Mouse (Mus musculus): Measurements from ENCODE around the gene Zc3h15. TPM values are rescaled to one million over a fixed set of nuclear protein-coding genes. Genes with fewer than 3 reads are reported as not detected.

Zc3h15 gene
- polyA plus RNA-seq, 1 experiment = 41.9 TPM

- H3K4me1 ChIP-seq (ENCODE audit: control insufficient read depth) = no peaks in the 10 kb centered on the region
- no peak for TF ChIP-seq TAL1 (IDR thresholded peaks at IDR 0.05; ENCODE audit: low read length)
- TF ChIP-seq GATA1 (IDR thresholded peaks at IDR 0.05; ENCODE audit: low read length) = no peak
- H3K27me3 ChIP-seq (ENCODE audit: control insufficient read depth) = no peaks in the 10 kb centered on the region
- no peak overlapping the region for H3K4me3 ChIP-seq (replicated peaks)
- H3K9me3 ChIP-seq (ENCODE audit: control insufficient read depth, low read length) = no peaks in the 10 kb centered on the region
- H3K36me3 ChIP-seq (ENCODE audit: control insufficient read depth) = no peaks in the 10 kb centered on the region
These were observed 38.0 kb downstream of the Zc3h15 start for GRCm38 (mm10) chr2:83682282-83682681.

GRCm38 (mm10) chr2:83683731-83684519, 39.7 kb downstream of the Zc3h15 start:
- H3K9me3 ChIP-seq (ENCODE audit: control insufficient read depth, low read length) = no peaks in the 10 kb centered on the region; the same call in 1 of the 2 replicates
- H3K4me1 ChIP-seq (ENCODE audit: control insufficient read depth) = no peaks in the 10 kb centered on the region
- H3K36me3 ChIP-seq (ENCODE audit: control insufficient read depth) = no peaks in the 10 kb centered on the region
- TF ChIP-seq TAL1 (IDR thresholded peaks at IDR 0.05; ENCODE audit: low read length) = no peak
- no peak for TF ChIP-seq GATA1 (IDR thresholded peaks at IDR 0.05; ENCODE audit: low read length)
- no peaks in the 10 kb centered on the region for H3K27me3 ChIP-seq (ENCODE audit: control insufficient read depth)
- H3K4me3 ChIP-seq (replicated peaks) = no peak overlapping the region

GRCm38 (mm10) chr2:83684691-83685090, 40.5 kb downstream of the Zc3h15 start:
- H3K36me3 ChIP-seq (ENCODE audit: control insufficient read depth) = no peaks in the 10 kb centered on the region
- no peak for TF ChIP-seq GATA1 (IDR thresholded peaks at IDR 0.05; ENCODE audit: low read length)
- TF ChIP-seq TAL1 (IDR thresholded peaks at IDR 0.05; ENCODE audit: low read length) = no peak
- H3K9me3 ChIP-seq (ENCODE audit: control insufficient read depth, low read length) = peaks cover 3% of the 10 kb centered on the region; the same call in 1 of the 2 replicates
- H3K4me1 ChIP-seq (ENCODE audit: control insufficient read depth) = no peaks in the 10 kb centered on the region
- H3K4me3 ChIP-seq (replicated peaks) = no peak overlapping the region
- no peaks in the 10 kb centered on the region for H3K27me3 ChIP-seq (ENCODE audit: control insufficient read depth)

GRCm38 (mm10) chr2:83690372-83690771, 46.1 kb downstream of the Zc3h15 start:
- H3K9me3 ChIP-seq (ENCODE audit: control insufficient read depth, low read length) = peaks cover 3% of the 10 kb centered on the region; the same call in 1 of the 2 replicates
- no peak overlapping the region for H3K4me3 ChIP-seq (replicated peaks)
- H3K27me3 ChIP-seq (ENCODE audit: control insufficient read depth) = no peaks in the 10 kb centered on the region
- H3K4me1 ChIP-seq (ENCODE audit: control insufficient read depth) = no peaks in the 10 kb centered on the region
- no peaks in the 10 kb centered on the region for H3K36me3 ChIP-seq (ENCODE audit: control insufficient read depth)
- TF ChIP-seq TAL1 (IDR thresholded peaks at IDR 0.05; ENCODE audit: low read length) (no peak), GATA1 (IDR thresholded peaks at IDR 0.05; ENCODE audit: low read length) (no peak)

GRCm38 (mm10) chr2:83692651-83693545, 48.7 kb downstream of the Zc3h15 start:
- no peak for TF ChIP-seq GATA1 (IDR thresholded peaks at IDR 0.05; ENCODE audit: low read length)
- no peak for TF ChIP-seq TAL1 (IDR thresholded peaks at IDR 0.05; ENCODE audit: low read length)
- Histone ChIP-seq H3K27me3 (ENCODE audit: control insufficient read depth) (no peaks in the 10 kb centered on the region), H3K36me3 (ENCODE audit: control insufficient read depth) (no peaks in the 10 kb centered on the region), H3K4me3 (replicated peaks) (no peak overlapping the region), H3K9me3 (ENCODE audit: control insufficient read depth, low read length) (peaks cover 3% of the 10 kb centered on the region; the same call in 1 of the 2 replicates), H3K4me1 (ENCODE audit: control insufficient read depth) (no peaks in the 10 kb centered on the region)

- TF ChIP-seq TAL1 (IDR thresholded peaks at IDR 0.05; ENCODE audit: low read length) (no peak), GATA1 (IDR thresholded peaks at IDR 0.05; ENCODE audit: low read length) (no peak)
- Histone ChIP-seq H3K9me3 (ENCODE audit: control insufficient read depth, low read length) (peaks cover 3% of the 10 kb centered on the region; the same call in 1 of the 2 replicates), H3K36me3 (ENCODE audit: control insufficient read depth) (no peaks in the 10 kb centered on the region), H3K27me3 (ENCODE audit: control insufficient read depth) (no peaks in the 10 kb centered on the region), H3K4me3 (replicated peaks) (no peak overlapping the region), H3K4me1 (ENCODE audit: control insufficient read depth) (no peaks in the 10 kb centered on the region)
These were observed 49.8 kb downstream of the Zc3h15 start for GRCm38 (mm10) chr2:83694061-83694460.

GRCm38 (mm10) chr2:83695345-83696247, 51.4 kb downstream of the Zc3h15 start:
- H3K4me3 ChIP-seq (replicated peaks) = no peak overlapping the region
- no peak for TF ChIP-seq GATA1 (IDR thresholded peaks at IDR 0.05; ENCODE audit: low read length)
- TF ChIP-seq TAL1 (IDR thresholded peaks at IDR 0.05; ENCODE audit: low read length) = no peak
- H3K36me3 ChIP-seq (ENCODE audit: control insufficient read depth) = no peaks in the 10 kb centered on the region
- no peaks in the 10 kb centered on the region for H3K4me1 ChIP-seq (ENCODE audit: control insufficient read depth)
- H3K27me3 ChIP-seq (ENCODE audit: control insufficient read depth) = no peaks in the 10 kb centered on the region
- no peaks in the 10 kb centered on the region for H3K9me3 ChIP-seq (ENCODE audit: control insufficient read depth, low read length)

- Histone ChIP-seq H3K4me1 (ENCODE audit: control insufficient read depth) (no peaks in the 10 kb centered on the region), H3K9me3 (ENCODE audit: control insufficient read depth, low read length) (no peaks in the 10 kb centered on the region), H3K4me3 (replicated peaks) (no peak overlapping the region), H3K36me3 (ENCODE audit: control insufficient read depth) (no peaks in the 10 kb centered on the region), H3K27me3 (ENCODE audit: control insufficient read depth) (no peaks in the 10 kb centered on the region)
- TF ChIP-seq TAL1 (IDR thresholded peaks at IDR 0.05; ENCODE audit: low read length) (no peak), GATA1 (IDR thresholded peaks at IDR 0.05; ENCODE audit: low read length) (no peak)
These were observed 54.2 kb downstream of the Zc3h15 start for GRCm38 (mm10) chr2:83698484-83698883.

Data from erythroblast, embryonic 14.5 days (primary cell).